21 mouse cellular contexts compared by ENCODE assay signal in genomic region chr1:115545994-115546393, GRCm38 (mm10).
A peak's percentile ranks its signal among the peaks of the same experiment; 100 is the strongest.
DNase-seq lines count a peak whose midpoint lies in the region; ATAC-seq lines count a peak whose summit lies in the region.
"Had no signal": no experiment of that assay in that cellular context is flagged by ENCODE, and none has a peak within 500 bp of the region (broad histone marks: within the 10 kb centered on the region; RNA-seq: fewer than 3 reads in every experiment).

No protein-coding gene starts in this region.

- H3K36me3 ChIP-seq in heart, embryonic 12.5 days = no peaks in the 10 kb centered on the region
- no peaks in the 10 kb centered on the region for H3K36me3 ChIP-seq in heart, embryonic 16.5 days (ENCODE audit: control insufficient read depth, insufficient read depth)
- H3K36me3 ChIP-seq: embryonic facial prominence, embryonic 13.5 days; embryonic facial prominence, embryonic 15.5 days; forebrain, embryonic 10.5 days; forebrain, embryonic 12.5 days had no signal

- 34% methylated on average over 1 of the region's 1 CpGs for WGBS in heart, embryonic 12.5 days
- 37% methylated on average over 1 of the region's 1 CpGs for WGBS in heart, embryonic 16.5 days

- ATAC-seq in heart, embryonic 12.5 days (ENCODE audit: insufficient number of reproducible peaks, low FRiP score) = peak; percentile 75
- ATAC-seq in heart, embryonic 16.5 days (replicated peaks; ENCODE audit: extremely low read depth, insufficient read depth, low FRiP score) = 0 out of 2 replicates have a peak, but pooled peaks have one; percentile 10
- ATAC-seq: forebrain, embryonic 14.5 days; forebrain, embryonic 16.5 days had no signal

- no peak overlapping the region for H3K9ac ChIP-seq in heart, embryonic 12.5 days
- H3K9ac ChIP-seq in heart, embryonic 16.5 days (ENCODE audit: low read length) = no peak overlapping the region
- H3K9ac ChIP-seq: embryonic facial prominence, embryonic 13.5 days; embryonic facial prominence, embryonic 15.5 days; forebrain, embryonic 12.5 days had no signal

- no peak overlapping the region for H3K4me3 ChIP-seq in heart, embryonic 12.5 days
- no peak overlapping the region for H3K4me3 ChIP-seq in heart, embryonic 16.5 days (ENCODE audit: low read length)
- H3K4me3 ChIP-seq: embryonic facial prominence, embryonic 13.5 days; embryonic facial prominence, embryonic 15.5 days; erythroblast, embryonic 14.5 days; forebrain, embryonic 10.5 days; forebrain, embryonic 12.5 days had no signal

- H3K27me3 ChIP-seq in heart, embryonic 12.5 days (replicated peaks) = no peaks in the 10 kb centered on the region
- H3K27me3 ChIP-seq in heart, embryonic 16.5 days (ENCODE audit: control insufficient read depth, insufficient read depth, low read length) = no peaks in the 10 kb centered on the region
- H3K27me3 ChIP-seq: embryonic facial prominence, embryonic 13.5 days; embryonic facial prominence, embryonic 15.5 days; forebrain, embryonic 12.5 days had no signal

- no peak for DNase-seq in heart, adult 9 months (ENCODE audit: low spot score in 2 of 2)
- no peak for DNase-seq in heart, adult 18-20 months
- DNase-seq: adrenal gland, adult 2 months; adrenal gland, postnatal 10 days; adrenal gland, postnatal 25 days; cerebellum, adult 11 months; cerebellum, adult 18-20 months; cerebellum, adult 8-10 months; cerebellum, adult 9-11 months; cerebellum, postnatal 14 days; cerebellum, postnatal 36 days; embryo, embryonic 11 days had no signal

- no peak overlapping the region for H3K4me2 ChIP-seq in heart, embryonic 12.5 days
- no peak overlapping the region for H3K4me2 ChIP-seq in heart, embryonic 16.5 days (ENCODE audit: low read depth, low read length)
- H3K4me2 ChIP-seq: embryonic facial prominence, embryonic 13.5 days; embryonic facial prominence, embryonic 15.5 days; forebrain, embryonic 12.5 days had no signal

- no peaks in the 10 kb centered on the region for H3K9me3 ChIP-seq in heart, embryonic 12.5 days (replicated peaks)
- no peaks in the 10 kb centered on the region for H3K9me3 ChIP-seq in heart, embryonic 16.5 days (replicated peaks; ENCODE audit: control insufficient read depth, low read length)
- H3K9me3 ChIP-seq: embryonic facial prominence, embryonic 13.5 days; embryonic facial prominence, embryonic 15.5 days; forebrain, embryonic 10.5 days; forebrain, embryonic 12.5 days had no signal

- H3K4me1 ChIP-seq in heart, embryonic 12.5 days (replicated peaks) = no peaks in the 10 kb centered on the region
- no peaks in the 10 kb centered on the region for H3K4me1 ChIP-seq in heart, embryonic 16.5 days (ENCODE audit: control insufficient read depth, insufficient read depth, low read length)
- H3K4me1 ChIP-seq: embryonic facial prominence, embryonic 13.5 days; embryonic facial prominence, embryonic 15.5 days; forebrain, embryonic 10.5 days; forebrain, embryonic 12.5 days had no signal

- H3K27ac ChIP-seq in heart, embryonic 12.5 days (ENCODE audit: poor library complexity, severe bottlenecking) = no peak overlapping the region
- no peak overlapping the region for H3K27ac ChIP-seq in heart, embryonic 16.5 days (ENCODE audit: low read length)
- H3K27ac ChIP-seq: embryonic facial prominence, embryonic 13.5 days; embryonic facial prominence, embryonic 15.5 days; forebrain, embryonic 10.5 days; forebrain, embryonic 12.5 days had no signal
